Mouse (Mus musculus) spleen, adult 2 months (tissue): ENCODE measurements around the gene Mob4. TPM values are rescaled to one million over a fixed set of nuclear protein-coding genes. Genes with fewer than 3 reads are reported as not detected.

Experiments
- DNase-seq, 2 experiments: peaks; one replicate each; pipeline versions ENCODE4 v3.0.0 to v3.0.0-alpha.2; 2012 to 2021; ENCODE audit warnings: low spot score in 2 of 2, low read depth in 1 of 2
- H3K27ac ChIP-seq: fragments of 200-500 bp; 2 replicates; pipeline ENCODE4 v1.5.1; 2012; ENCODE audit warnings: low read length, inconsistent platforms; ENCODE audit not compliant: insufficient read depth
- H3K27me3 ChIP-seq: fragments of 200-500 bp; 2 replicates; pipeline ENCODE4 v1.6.1; 2012; ENCODE audit warnings: mild to moderate bottlenecking, moderate library complexity, low read length, inconsistent platforms; ENCODE audit not compliant: control insufficient read depth, insufficient read depth
- H3K36me3 ChIP-seq: fragments of 200-500 bp; 2 replicates; pipeline ENCODE4 v1.6.1; 2012; ENCODE audit warnings: mild to moderate bottlenecking, low read length, inconsistent platforms; ENCODE audit not compliant: control insufficient read depth, insufficient read depth
- H3K4me1 ChIP-seq: fragments of 200-500 bp; 2 replicates; pipeline ENCODE4 v1.6.1; 2011; ENCODE audit warnings: inconsistent platforms; ENCODE audit not compliant: control insufficient read depth, insufficient read depth, insufficient read length
- H3K4me3 ChIP-seq: fragments of 200-500 bp; 2 replicates; pipeline ENCODE4 v1.5.1; 2011; ENCODE audit warnings: mild to moderate bottlenecking, inconsistent platforms; ENCODE audit not compliant: insufficient read depth, insufficient read length; ENCODE audit errors: extremely low read depth
- CTCF ChIP-seq: fragments of 200-500 bp; IDR thresholded peaks from 2 replicates; pipeline ENCODE4 v1.5.1; 2011; ENCODE audit warnings: mild to moderate bottlenecking, inconsistent platforms; ENCODE audit not compliant: insufficient read depth, insufficient read length, insufficient replicate concordance; ENCODE audit errors: extremely low read depth
- POLR2A ChIP-seq: fragments of 200-500 bp; IDR thresholded peaks from 2 replicates; pipeline ENCODE4 v1.6.1; 2011; ENCODE audit warnings: low read depth, low read length, inconsistent platforms
- WGBS: fragments of 180-500 bp; shearing (Covaris S2); methylation state at CpG from one replicate; pipeline ENCODE4 v1.1.7; 2018; 5-methylcytosine and 5-hydroxymethylcytosine counted together
- polyA plus RNA-seq: library from polyadenylated mRNA; depleted of rRNA; stranded (reverse); fragments of >200 nt; gene quantifications from 2 replicates; pipeline ENCODE4 v1.2.3, GENCODE M21; 2012

Gene Mob4
- polyA plus RNA-seq, 1 experiment, result 3.9 TPM

- DNase-seq, result no peak
- H3K27ac ChIP-seq, result no peak overlapping the region
- no peak overlapping the region for H3K4me3 ChIP-seq
- H3K36me3 ChIP-seq, result peaks cover 6% of the 10 kb centered on the region
- H3K4me1 ChIP-seq, result no peaks in the 10 kb centered on the region
- no peaks in the 10 kb centered on the region for H3K27me3 ChIP-seq
- TF ChIP-seq CTCF (no peak), POLR2A (no peak)
- WGBS, result 86% methylated on average over 5 of the region's 5 CpGs
These were observed 49.0 kb downstream of the Mob4 start for GRCm38 (mm10) chr1:55179917-55180566.

DNA sequence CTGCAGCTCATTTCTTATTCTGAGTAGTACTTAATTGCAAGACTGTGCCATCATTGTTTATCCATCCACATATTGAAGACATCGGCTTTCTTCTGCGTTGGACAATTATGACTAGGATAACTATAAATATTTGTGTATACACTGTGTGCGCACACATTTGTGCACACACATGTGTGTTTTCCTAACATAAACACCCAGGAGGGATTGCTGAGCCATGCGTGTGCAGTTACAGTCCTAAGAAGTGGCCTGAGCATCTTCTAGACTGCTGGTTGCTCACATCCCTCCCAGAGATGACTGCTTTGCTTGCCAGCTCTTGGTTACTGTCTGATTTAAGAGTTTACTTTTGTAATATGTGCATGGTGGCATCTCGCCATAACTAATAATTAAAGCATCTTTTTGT lies 51.4 kb downstream of the Mob4 start:
- DNase-seq, result no peak
- peaks cover 6% of the 10 kb centered on the region for H3K36me3 ChIP-seq
- H3K4me3 ChIP-seq, result no peak overlapping the region
- 94% methylated on average over 5 of the region's 5 CpGs for WGBS
- H3K27ac ChIP-seq, result no peak overlapping the region
- TF ChIP-seq POLR2A, result no peak
- no peak for TF ChIP-seq CTCF
- no peaks in the 10 kb centered on the region for H3K27me3 ChIP-seq
- no peaks in the 10 kb centered on the region for H3K4me1 ChIP-seq

DNA sequence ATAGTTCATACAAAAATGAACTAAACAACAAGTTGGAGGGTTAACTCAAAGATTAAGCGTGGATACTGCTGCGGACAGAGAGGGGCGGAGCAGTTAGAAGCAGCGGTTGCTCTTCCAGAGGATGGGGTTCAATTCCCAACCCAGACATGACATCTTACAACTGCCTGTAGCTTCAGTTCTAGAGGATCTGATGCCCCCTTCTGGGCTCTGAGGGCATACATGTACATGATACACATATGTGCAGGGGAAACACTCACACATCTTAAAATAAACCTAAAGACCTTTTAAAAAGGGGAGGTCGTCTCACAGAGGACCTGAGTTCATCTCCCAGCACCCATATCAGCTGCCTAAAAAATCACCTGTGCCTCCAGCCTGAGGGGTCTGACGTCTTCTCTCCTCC lies 54.7 kb downstream of the Mob4 start:
- no peak overlapping the region for H3K27ac ChIP-seq
- DNase-seq, result no peak
- H3K36me3 ChIP-seq, result peaks cover 4% of the 10 kb centered on the region
- H3K27me3 ChIP-seq, result no peaks in the 10 kb centered on the region
- TF ChIP-seq CTCF (no peak), POLR2A (no peak)
- 86% methylated on average over 6 of the region's 6 CpGs for WGBS
- no peak overlapping the region for H3K4me3 ChIP-seq
- no peaks in the 10 kb centered on the region for H3K4me1 ChIP-seq

DNA sequence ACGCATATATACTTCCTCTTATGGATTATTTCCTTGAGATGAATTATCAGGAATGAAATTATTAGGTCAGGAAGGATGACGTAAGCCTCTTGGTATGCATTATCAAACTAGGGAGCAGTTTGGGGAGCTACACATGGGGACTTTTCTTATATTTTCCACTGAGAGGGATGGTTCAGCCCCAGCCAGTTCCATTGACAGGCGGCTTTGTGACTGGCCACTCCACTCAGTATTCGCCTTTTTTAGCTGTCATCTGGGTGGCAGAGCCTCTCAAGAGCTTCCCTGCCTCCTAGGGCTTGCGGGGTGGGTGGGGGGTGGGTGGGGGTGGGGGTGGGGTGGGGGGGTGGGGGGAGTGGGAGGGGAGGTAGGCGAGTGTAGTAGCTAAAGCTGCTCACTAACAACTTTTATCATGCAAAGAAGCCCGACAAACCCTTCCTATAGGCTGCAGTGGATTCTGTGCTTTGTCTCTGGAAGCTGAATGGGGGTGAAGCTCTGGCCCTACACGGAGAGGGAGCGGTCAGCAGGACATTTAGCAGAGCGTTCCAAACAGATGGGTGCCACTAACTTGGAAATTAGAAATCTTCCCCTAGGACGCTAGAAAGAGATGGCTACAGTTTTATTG lies 55.7 kb downstream of the Mob4 start:
- Histone ChIP-seq H3K4me1 (no peaks in the 10 kb centered on the region), H3K27ac (no peak overlapping the region), H3K27me3 (no peaks in the 10 kb centered on the region), H3K4me3 (no peak overlapping the region), H3K36me3 (peaks cover 2% of the 10 kb centered on the region; the same call in 1 of the 2 replicates)
- DNase-seq, result no peak
- no peak for TF ChIP-seq POLR2A
- no peak for TF ChIP-seq CTCF
- WGBS, result 82% methylated on average over 11 of the region's 11 CpGs

DNA sequence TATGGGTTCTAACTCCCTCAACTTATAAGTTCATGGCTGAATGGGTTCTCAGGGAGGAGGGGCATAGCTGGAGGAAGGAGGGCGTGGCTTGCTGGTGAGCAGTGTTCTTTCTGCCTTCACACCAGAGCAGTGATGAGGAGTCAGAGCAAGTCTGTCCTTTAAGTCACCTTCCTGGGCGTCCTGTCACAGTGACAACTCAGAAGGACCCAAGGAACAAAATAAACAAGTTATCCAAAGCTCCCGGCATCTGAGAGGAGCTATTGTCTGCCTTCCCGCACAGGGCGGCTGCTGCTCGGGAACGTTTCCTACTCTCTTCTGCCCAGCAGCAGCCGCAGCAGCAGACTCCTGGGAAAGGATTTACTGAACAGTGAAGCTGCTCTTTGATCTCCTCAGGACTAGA lies 61.0 kb downstream of the Mob4 start:
- H3K36me3 ChIP-seq, result no peaks in the 10 kb centered on the region
- no peak for DNase-seq
- 74% methylated on average over 8 of the region's 8 CpGs for WGBS
- no peak overlapping the region for H3K27ac ChIP-seq
- no peaks in the 10 kb centered on the region for H3K27me3 ChIP-seq
- no peak overlapping the region for H3K4me3 ChIP-seq
- TF ChIP-seq CTCF (no peak), POLR2A (no peak)
- no peaks in the 10 kb centered on the region for H3K4me1 ChIP-seq

DNA sequence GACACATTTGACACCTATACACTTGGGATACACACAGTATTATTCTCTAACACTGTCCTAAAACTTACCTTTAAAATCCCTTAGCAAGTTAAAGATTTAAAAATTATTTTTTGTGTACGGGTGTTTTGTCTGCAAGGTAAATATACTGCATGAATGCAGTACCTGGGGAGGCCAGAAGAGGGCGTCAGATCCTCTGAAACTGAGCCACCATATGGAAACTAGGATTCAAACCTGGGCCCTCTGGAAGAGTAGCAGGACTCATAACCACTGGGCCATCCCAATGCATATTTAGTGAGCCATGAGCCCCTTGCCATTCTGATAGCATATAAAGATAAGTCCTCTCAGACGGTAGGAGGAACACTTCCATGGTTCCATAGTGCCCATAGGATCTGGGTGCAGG lies 61.8 kb downstream of the Mob4 start:
- TF ChIP-seq POLR2A (no peak), CTCF (peak; percentile 47; the same call in 1 of the 2 replicates)
- 45% methylated on average over 3 of the region's 3 CpGs for WGBS
- DNase-seq, result peak in 1 of 2 experiments; percentile 34

GRCm38 (mm10) chr1:55193316-55193715 lies 62.3 kb downstream of the Mob4 start:
- 82% methylated on average over 2 of the region's 2 CpGs for WGBS

More for the DNA sequence above, 61.8 kb downstream of the Mob4 start:
- H3K27me3 ChIP-seq, result no peaks in the 10 kb centered on the region
- H3K4me1 ChIP-seq, result no peaks in the 10 kb centered on the region
- H3K4me3 ChIP-seq, result no peak overlapping the region
- H3K36me3 ChIP-seq, result no peaks in the 10 kb centered on the region
- H3K27ac ChIP-seq, result no peak overlapping the region

More at GRCm38 (mm10) chr1:55193316-55193715, 62.3 kb downstream of the Mob4 start:
- Histone ChIP-seq H3K4me1 (no peaks in the 10 kb centered on the region), H3K27ac (no peak overlapping the region), H3K27me3 (no peaks in the 10 kb centered on the region), H3K36me3 (no peaks in the 10 kb centered on the region), H3K4me3 (no peak overlapping the region)
- no peak for TF ChIP-seq POLR2A
- no peak for TF ChIP-seq CTCF
- DNase-seq, result no peak
